Mouse (Mus musculus): ENCODE measurements around the gene Qtrt1. TPM values are rescaled to one million over a fixed set of nuclear protein-coding genes. Genes with fewer than 3 reads are reported as not detected.
"Not testable (repeated sequence)": the region's sequence is repeated elsewhere in the genome, so short reads cannot be mapped to it uniquely, and the experiment has no call there.

Gene Qtrt1
- total RNA-seq, 2 experiments from 2014 or later: 5.8 to 6.3 TPM

- no peak for DNase-seq (ENCODE audit: low spot score)
Observed at GRCm38 (mm10) chr9:21449710-21450109, 38.1 kb downstream of the Qtrt1 start.

GRCm38 (mm10) chr9:21450270-21450669 is 38.6 kb downstream of the Qtrt1 start:
- no peak for DNase-seq (ENCODE audit: low spot score)

- no peak for DNase-seq (ENCODE audit: low spot score)
Observed at GRCm38 (mm10) chr9:21451391-21451790, 39.8 kb downstream of the Qtrt1 start.

GRCm38 (mm10) chr9:21451870-21452269 is 40.2 kb downstream of the Qtrt1 start:
- DNase-seq (ENCODE audit: low spot score): peak; percentile 62

- DNase-seq (ENCODE audit: low spot score): no peak
Observed at GRCm38 (mm10) chr9:21453003-21453402, 41.4 kb downstream of the Qtrt1 start.

- DNase-seq (ENCODE audit: low spot score): no peak
Observed at GRCm38 (mm10) chr9:21453459-21453858, 41.8 kb downstream of the Qtrt1 start.

- DNase-seq (ENCODE audit: low spot score): no peak
Observed at GRCm38 (mm10) chr9:21454556-21454955, 42.9 kb downstream of the Qtrt1 start.

- DNase-seq (ENCODE audit: low spot score): no peak
Observed at GRCm38 (mm10) chr9:21455103-21455770, 43.6 kb downstream of the Qtrt1 start.

- no peak for DNase-seq (ENCODE audit: low spot score)
Observed at GRCm38 (mm10) chr9:21456246-21456929, 44.8 kb downstream of the Qtrt1 start.

GRCm38 (mm10) chr9:21456930-21457634 is 45.4 kb downstream of the Qtrt1 start:
- DNase-seq (ENCODE audit: low spot score): no peak

- no peak for DNase-seq (ENCODE audit: low spot score)
Observed at GRCm38 (mm10) chr9:21458821-21459220, 47.2 kb downstream of the Qtrt1 start.

GRCm38 (mm10) chr9:21460400-21460940 is 48.8 kb downstream of the Qtrt1 start:
- DNase-seq (ENCODE audit: low spot score): no peak

GRCm38 (mm10) chr9:21463138-21463590 is 51.5 kb downstream of the Qtrt1 start:
- peak; percentile 82 for DNase-seq (ENCODE audit: low spot score)

GRCm38 (mm10) chr9:21463766-21464564 is 52.3 kb downstream of the Qtrt1 start:
- DNase-seq (ENCODE audit: low spot score): no peak

- not testable (repeated sequence) for DNase-seq (ENCODE audit: low spot score)
Observed at GRCm38 (mm10) chr9:21464565-21464928, 52.9 kb downstream of the Qtrt1 start.

GRCm38 (mm10) chr9:21469032-21470024 is 57.7 kb downstream of the Qtrt1 start:
- peak; percentile 53 for DNase-seq (ENCODE audit: low spot score)

Data from gastrocnemius, adult 18-20 months (tissue).